Mouse (Mus musculus) heart, embryonic 11.5 days (tissue): Measurements from ENCODE around the gene Arhgef17. TPM values are rescaled to one million over a fixed set of nuclear protein-coding genes. Genes with fewer than 3 reads are reported as not detected.

Source experiments
- ATAC-seq: fragments of 200-750 bp; cut with Nextera tagmentation; replicated peaks from 2 replicates; pipeline ENCODE4 v1.8.0; 2017; ENCODE audit warnings: moderate library complexity; ENCODE audit not compliant: insufficient number of reproducible peaks, low FRiP score, low TSS enrichment
- H3K27ac ChIP-seq: fragments of 300-500 bp; sonication (generic); 2 replicates; pipeline ENCODE4 v1.5.1; 2014; ENCODE audit warnings: mild to moderate bottlenecking, low read depth, low read length
- H3K27me3 ChIP-seq: fragments of 300-500 bp; sonication (generic); 2 replicates; pipeline ENCODE4 v1.6.1; 2014; ENCODE audit warnings: mild to moderate bottlenecking, low read length, mixed read lengths; ENCODE audit not compliant: control insufficient read depth, insufficient read depth
- H3K36me3 ChIP-seq: fragments of 300-500 bp; sonication (generic); 2 replicates; pipeline ENCODE4 v1.6.1; 2014; ENCODE audit warnings: mild to moderate bottlenecking, low read length, moderate library complexity, mixed read lengths; ENCODE audit not compliant: control insufficient read depth, insufficient read depth
- H3K4me1 ChIP-seq: fragments of 300-500 bp; sonication (generic); 2 replicates; pipeline ENCODE4 v1.6.1; 2014; ENCODE audit warnings: low read length; ENCODE audit not compliant: control insufficient read depth, insufficient read depth
- H3K4me2 ChIP-seq: fragments of 300-500 bp; sonication (generic); 2 replicates; pipeline ENCODE4 v1.6.1; 2014; ENCODE audit warnings: mild to moderate bottlenecking, moderate library complexity
- H3K4me3 ChIP-seq: fragments of 300-500 bp; sonication (generic); 2 replicates; pipeline ENCODE4 v1.5.1; 2014; ENCODE audit warnings: low read depth, low read length
- H3K9ac ChIP-seq: fragments of 300-500 bp; sonication (generic); 2 replicates; pipeline ENCODE4 v1.6.1; 2014; ENCODE audit warnings: mild to moderate bottlenecking, low read depth, low read length, moderate library complexity
- H3K9me3 ChIP-seq: fragments of 300-500 bp; sonication (generic); replicated peaks from 2 replicates; pipeline ENCODE4 v1.6.1; 2016; ENCODE audit warnings: low read length; ENCODE audit not compliant: control insufficient read depth
- WGBS: fragments of 180-500 bp; shearing (Covaris S2); extraction: QIAGEN DNeasy Blood & Tissue Kit; methylation state at CpG from one replicate; pipeline ENCODE4 v1.1.7; 2014; ENCODE audit not compliant: insufficient replicate concordance; 5-methylcytosine and 5-hydroxymethylcytosine counted together
- polyA plus RNA-seq: library from polyadenylated mRNA; unstranded; fragments of >200 nt; fragmentation: Nextera tagmentation; extraction: Ambion mirVana; gene quantifications from 2 replicates; pipeline ENCODE4 v1.2.1, GENCODE M21; 2014

Gene Arhgef17
- polyA plus RNA-seq, 1 experiment from 2014 or later: 8.5 TPM

DNA sequence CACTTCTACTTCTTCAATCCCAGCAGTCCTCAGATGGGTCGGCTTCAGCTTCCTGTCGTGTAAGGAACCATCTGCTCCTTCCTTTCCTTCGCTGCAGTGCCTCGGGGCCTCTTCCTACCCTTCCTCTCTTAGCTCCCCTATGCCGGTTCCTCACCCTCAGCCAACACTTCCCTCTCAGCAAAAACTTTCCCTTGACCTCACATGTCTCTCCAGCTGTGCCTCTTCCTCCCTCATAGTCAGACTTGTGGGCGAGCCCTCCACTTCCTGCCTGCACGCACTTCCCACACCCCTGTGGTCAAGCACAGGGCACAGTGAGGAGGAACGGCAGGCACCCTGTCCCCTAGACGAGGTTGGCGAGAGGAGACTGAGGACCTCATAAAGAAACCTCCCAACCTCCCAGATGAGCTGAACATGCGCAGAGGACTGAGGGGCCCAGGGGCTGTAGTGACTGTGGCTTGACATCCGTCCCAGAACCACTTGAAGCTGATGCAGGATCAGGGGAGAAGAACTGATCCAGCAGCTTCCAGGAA lies 18.6 kb upstream of the Arhgef17 start:
- Histone ChIP-seq H3K9me3 (no peaks in the 10 kb centered on the region), H3K9ac (no peak overlapping the region), H3K27me3 (peaks cover 16% of the 10 kb centered on the region), H3K27ac (peak overlapping the region; percentile 68; the same call in 1 of the 2 replicates), H3K4me1 (peaks cover 19% of the 10 kb centered on the region), H3K36me3 (no peaks in the 10 kb centered on the region), H3K4me3 (no peak overlapping the region), H3K4me2 (no peak overlapping the region)
- ATAC-seq: 0 out of 2 replicates have a peak, but pooled peaks have one; percentile 22
- WGBS: 42% methylated on average over 12 of the region's 12 CpGs

DNA sequence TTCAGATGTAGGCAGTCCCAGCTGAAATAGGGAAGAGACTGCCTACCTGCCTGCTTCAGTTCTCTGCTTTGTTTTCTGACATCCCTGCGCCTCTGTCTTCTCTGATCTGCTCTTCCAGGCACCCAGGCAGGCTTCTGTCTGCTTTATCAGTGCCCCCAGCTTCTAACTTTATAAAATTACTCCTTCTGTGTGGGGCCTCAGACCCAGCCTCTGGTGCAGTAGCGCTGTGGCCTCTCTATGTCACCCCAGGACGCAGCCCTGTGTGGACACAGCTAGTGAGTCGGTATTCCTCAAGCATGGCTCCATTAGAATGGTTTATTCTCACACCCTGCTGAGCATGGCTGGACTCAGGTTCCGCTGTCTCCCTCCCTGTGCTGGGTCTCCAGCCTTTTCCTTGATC lies 18.1 kb upstream of the Arhgef17 start:
- no peaks in the 10 kb centered on the region for H3K36me3 ChIP-seq
- peaks cover 19% of the 10 kb centered on the region for H3K4me1 ChIP-seq
- H3K27ac ChIP-seq: peak overlapping the region; percentile 68; the same call in 1 of the 2 replicates
- ATAC-seq: no peak
- no peak overlapping the region for H3K4me3 ChIP-seq
- peak overlapping the region; percentile 34; the same call in 1 of the 2 replicates for H3K9ac ChIP-seq
- peaks cover 16% of the 10 kb centered on the region for H3K27me3 ChIP-seq
- 0 out of 2 replicates have a peak overlapping the region, but pooled peaks have one; percentile 16 for H3K4me2 ChIP-seq
- H3K9me3 ChIP-seq: no peaks in the 10 kb centered on the region
- WGBS: 69% methylated on average over 5 of the region's 5 CpGs

DNA sequence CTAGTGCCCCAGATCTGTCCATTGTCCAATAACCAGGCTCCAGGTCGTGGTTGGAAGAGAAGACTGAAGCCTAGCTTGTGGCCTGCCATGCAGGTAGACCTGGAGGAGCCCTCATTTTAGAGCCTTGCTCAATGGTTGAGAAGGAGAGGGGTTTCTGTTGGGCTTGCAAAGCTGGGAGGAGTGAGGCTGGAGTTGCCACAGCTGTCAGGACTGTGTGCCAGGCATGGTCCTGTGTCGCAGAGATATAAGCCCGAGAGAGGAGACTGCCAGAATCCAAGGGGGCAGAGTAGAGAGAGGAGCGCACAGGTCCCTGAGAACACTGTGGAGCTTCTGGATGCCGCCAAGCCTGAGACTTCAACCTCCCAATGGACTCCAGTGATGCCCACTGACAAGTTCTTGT lies 12.8 kb upstream of the Arhgef17 start:
- WGBS: 84% methylated on average over 5 of the region's 5 CpGs
- H3K27me3 ChIP-seq: peaks cover 24% of the 10 kb centered on the region

DNA sequence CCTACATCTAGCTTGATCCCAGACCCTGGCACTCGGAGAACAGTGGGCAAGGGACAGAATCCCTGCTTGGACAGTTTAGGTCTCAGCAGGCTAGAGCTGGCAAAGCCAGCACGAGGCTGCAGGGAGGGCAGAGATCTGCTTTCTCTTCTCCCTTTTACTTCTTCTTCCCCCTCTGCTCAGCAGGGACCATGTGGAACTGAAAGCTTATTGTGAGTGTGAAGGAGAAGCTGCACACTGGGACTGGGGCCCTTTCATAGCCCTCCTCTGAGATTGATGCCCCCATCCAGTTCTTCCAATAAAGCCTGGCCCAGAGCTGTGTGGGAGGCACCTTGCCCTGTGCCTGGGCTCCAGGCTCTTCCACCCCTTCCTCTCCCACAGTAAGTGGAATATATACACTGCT lies 12.4 kb upstream of the Arhgef17 start:
- Histone ChIP-seq H3K4me3 (no peak overlapping the region), H3K4me1 (peaks cover 8% of the 10 kb centered on the region; the same call in 1 of the 2 replicates), H3K27me3 (peaks cover 20% of the 10 kb centered on the region), H3K27ac (no peak overlapping the region), H3K36me3 (no peaks in the 10 kb centered on the region), H3K4me2 (no peak overlapping the region), H3K9me3 (no peaks in the 10 kb centered on the region), H3K9ac (no peak overlapping the region)
- WGBS: 60% methylated on average over 2 of the region's 2 CpGs
- ATAC-seq: no peak

More for the DNA sequence above, 12.8 kb upstream of the Arhgef17 start:
- H3K36me3 ChIP-seq: no peaks in the 10 kb centered on the region
- no peaks in the 10 kb centered on the region for H3K9me3 ChIP-seq
- H3K27ac ChIP-seq: no peak overlapping the region
- H3K4me2 ChIP-seq: no peak overlapping the region
- peaks cover 8% of the 10 kb centered on the region; the same call in 1 of the 2 replicates for H3K4me1 ChIP-seq
- no peak for ATAC-seq
- H3K9ac ChIP-seq: no peak overlapping the region
- no peak overlapping the region for H3K4me3 ChIP-seq

DNA sequence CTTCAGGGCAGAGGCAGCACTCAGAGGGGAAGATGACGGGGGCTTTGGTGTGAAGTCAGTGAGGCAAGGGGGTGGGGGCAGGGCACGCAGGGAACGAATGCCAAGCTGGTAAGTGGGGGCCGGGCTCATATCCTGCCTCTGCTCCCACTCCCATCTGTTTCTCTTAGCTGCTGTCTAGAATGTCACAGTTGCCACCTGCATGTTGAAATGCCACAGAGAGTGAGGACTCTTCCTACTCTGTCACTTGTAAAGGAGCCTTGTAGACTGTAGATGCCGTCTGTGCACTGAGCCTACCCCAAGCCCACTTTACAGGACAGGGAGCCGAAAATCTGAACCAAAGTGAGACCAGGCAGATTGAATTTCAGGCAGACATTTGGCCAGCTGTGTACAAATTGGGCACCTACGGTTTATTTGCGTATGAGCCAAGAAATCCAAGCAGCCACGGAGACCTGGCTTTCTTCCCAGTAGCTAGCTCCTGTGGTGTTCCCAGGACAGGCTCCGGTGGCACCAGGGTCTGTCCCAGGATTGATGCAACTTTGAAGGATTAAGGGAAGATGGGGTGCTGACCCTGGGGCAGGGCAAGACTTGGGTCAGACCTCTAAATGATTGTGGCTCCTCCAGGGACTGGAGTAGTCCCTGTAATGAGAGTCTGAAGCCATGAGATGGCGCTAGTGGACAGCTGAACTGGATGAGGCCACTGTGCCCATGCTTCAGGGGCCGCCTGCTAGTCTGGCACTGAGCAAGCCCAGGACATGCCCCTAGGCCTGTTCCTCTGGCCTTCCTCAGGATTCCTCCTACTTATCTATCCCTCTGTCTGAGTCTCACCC lies 11.1 kb upstream of the Arhgef17 start:
- Histone ChIP-seq H3K27me3 (peaks cover 20% of the 10 kb centered on the region), H3K4me3 (no peak overlapping the region), H3K9me3 (no peaks in the 10 kb centered on the region), H3K9ac (no peak overlapping the region), H3K27ac (no peak overlapping the region), H3K36me3 (no peaks in the 10 kb centered on the region), H3K4me1 (peaks cover 4% of the 10 kb centered on the region; the same call in 1 of the 2 replicates), H3K4me2 (no peak overlapping the region)
- no peak for ATAC-seq
- WGBS: 51% methylated on average over 12 of the region's 12 CpGs

DNA sequence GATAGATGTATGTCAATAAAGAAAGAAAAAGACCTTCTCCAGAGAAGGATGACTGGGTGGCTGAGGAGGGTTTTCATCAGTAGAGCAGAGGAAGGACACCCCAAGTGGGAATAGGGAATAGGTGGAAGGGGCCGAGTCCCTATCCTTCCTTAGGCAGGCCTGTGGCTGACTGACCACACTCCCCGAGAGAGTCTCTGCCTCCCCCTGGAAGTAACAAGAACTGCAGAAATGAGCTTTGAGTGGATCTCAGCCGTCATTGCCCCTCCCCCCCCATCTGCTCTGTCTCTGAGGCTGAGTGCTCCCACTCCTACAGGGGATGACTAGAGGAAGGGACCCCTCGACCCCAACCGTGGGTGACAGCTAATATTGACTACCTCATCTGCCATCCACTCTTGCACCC lies 9.3 kb upstream of the Arhgef17 start:
- Histone ChIP-seq H3K4me2 (no peak overlapping the region), H3K36me3 (no peaks in the 10 kb centered on the region), H3K9ac (no peak overlapping the region), H3K27me3 (peaks cover 16% of the 10 kb centered on the region), H3K27ac (no peak overlapping the region), H3K9me3 (no peaks in the 10 kb centered on the region), H3K4me1 (peaks cover 4% of the 10 kb centered on the region; the same call in 1 of the 2 replicates), H3K4me3 (no peak overlapping the region)
- 21% methylated on average over 5 of the region's 5 CpGs for WGBS
- ATAC-seq: no peak

DNA sequence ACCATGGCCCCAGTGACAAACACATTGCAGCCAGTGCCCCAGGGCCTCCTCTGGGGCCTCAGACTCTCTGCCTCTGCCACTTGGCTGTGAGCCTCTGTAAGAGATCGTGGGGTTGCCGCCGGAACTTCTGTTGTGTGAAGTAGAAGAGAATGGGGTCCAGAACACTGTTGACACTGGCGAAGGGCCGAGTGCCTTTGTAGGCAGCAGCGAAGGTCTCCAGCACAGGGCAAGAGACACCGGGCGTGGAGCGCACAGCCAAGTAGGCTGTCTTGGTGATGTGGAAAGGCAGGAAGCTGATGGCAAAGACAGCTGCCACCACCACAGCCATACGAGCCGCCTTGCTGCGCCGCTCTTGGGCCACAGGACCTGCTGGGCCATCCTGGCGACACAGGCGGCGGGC lies 6.2 kb upstream of the Arhgef17 start:
- H3K27ac ChIP-seq: no peak overlapping the region
- no peaks in the 10 kb centered on the region for H3K9me3 ChIP-seq
- H3K36me3 ChIP-seq: no peaks in the 10 kb centered on the region
- H3K4me3 ChIP-seq: no peak overlapping the region
- ATAC-seq: no peak
- WGBS: 80% methylated on average over 16 of the region's 16 CpGs
- no peak overlapping the region for H3K4me2 ChIP-seq
- H3K27me3 ChIP-seq: peaks cover 4% of the 10 kb centered on the region; the same call in 1 of the 2 replicates
- peaks cover 3% of the 10 kb centered on the region; the same call in 1 of the 2 replicates for H3K4me1 ChIP-seq
- H3K9ac ChIP-seq: no peak overlapping the region

DNA sequence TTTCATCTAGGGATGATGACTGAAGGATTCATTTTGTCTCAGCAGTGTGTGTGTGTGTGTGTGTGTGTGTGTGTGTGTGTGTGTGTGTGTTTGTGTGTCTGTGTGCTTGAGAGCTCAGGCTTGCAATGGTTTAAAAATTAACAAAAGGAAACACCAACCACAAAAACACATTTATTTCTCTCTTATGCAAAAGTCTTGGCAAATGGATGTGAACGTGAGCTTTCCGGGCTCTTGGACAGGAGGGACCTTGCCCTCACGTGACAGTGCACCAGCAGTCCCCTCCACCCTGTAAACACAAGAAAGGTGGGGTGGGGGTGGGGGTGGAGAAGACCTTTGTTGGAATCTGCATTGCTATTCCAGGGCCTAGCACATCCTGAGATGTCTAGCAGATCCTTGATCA lies 5.6 kb upstream of the Arhgef17 start:
- H3K4me3 ChIP-seq: no peak overlapping the region
- H3K9ac ChIP-seq: no peak overlapping the region
- no peaks in the 10 kb centered on the region for H3K4me1 ChIP-seq
- H3K4me2 ChIP-seq: no peak overlapping the region
- H3K27me3 ChIP-seq: no peaks in the 10 kb centered on the region; the same call in 1 of the 2 replicates
- WGBS: 78% methylated on average over 3 of the region's 3 CpGs
- H3K9me3 ChIP-seq: no peaks in the 10 kb centered on the region
- no peak for ATAC-seq
- H3K27ac ChIP-seq: no peak overlapping the region
- no peaks in the 10 kb centered on the region for H3K36me3 ChIP-seq
